Mouse (Mus musculus) limb, embryonic 14.5 days (tissue): ENCODE measurements around the gene Maml3. TPM values are rescaled to one million over a fixed set of nuclear protein-coding genes. Genes with fewer than 3 reads are reported as not detected.
A peak's percentile ranks its signal among the peaks of the same experiment; 100 is the strongest.

Source experiments
- ATAC-seq: fragments of 200-750 bp; cut with Nextera tagmentation; 2 replicates; pipeline ENCODE4 v1.8.0; 2017; ENCODE audit warnings: low read depth, moderate number of reproducible peaks, moderate TSS enrichment; ENCODE audit not compliant: low FRiP score
- DNase-seq: peaks from one replicate; pipeline ENCODE4 v3.0.0-alpha.2; 2015; ENCODE audit warnings: low spot score
- H3K27ac ChIP-seq: fragments of 300-500 bp; sonication (generic); replicated peaks from 2 replicates; pipeline ENCODE4 v1.5.1; 2014; ENCODE audit warnings: low read depth, mild to moderate bottlenecking, low read length, moderate library complexity, mixed read lengths
- H3K27me3 ChIP-seq: fragments of 300-500 bp; sonication (generic); 2 replicates; pipeline ENCODE4 v1.6.1; 2014; ENCODE audit warnings: low read length, mixed read lengths; ENCODE audit not compliant: control insufficient read depth, insufficient read depth
- H3K36me3 ChIP-seq: fragments of 300-500 bp; sonication (generic); 2 replicates; pipeline ENCODE4 v1.6.1; 2014; ENCODE audit warnings: mild to moderate bottlenecking, low read length, moderate library complexity, mixed read lengths; ENCODE audit not compliant: control insufficient read depth, insufficient read depth
- H3K4me1 ChIP-seq: fragments of 300-500 bp; sonication (generic); 2 replicates; pipeline ENCODE4 v1.6.1; 2014; ENCODE audit warnings: antibody characterized with exemption, low read length, mixed read lengths; ENCODE audit not compliant: control insufficient read depth, insufficient read depth
- H3K4me2 ChIP-seq: fragments of 300-500 bp; sonication (generic); replicated peaks from 2 replicates; pipeline ENCODE4 v1.6.1; 2014; ENCODE audit warnings: low read depth, mild to moderate bottlenecking, low read length, moderate library complexity; ENCODE audit not compliant: severe bottlenecking
- H3K4me3 ChIP-seq: fragments of 300-500 bp; sonication (generic); replicated peaks from 2 replicates; pipeline ENCODE4 v1.5.1; 2014; ENCODE audit warnings: low read length
- H3K9ac ChIP-seq: fragments of 300-500 bp; sonication (generic); 2 replicates; pipeline ENCODE4 v1.6.1; 2014; ENCODE audit warnings: mild to moderate bottlenecking, low read depth, low read length, moderate library complexity; ENCODE audit not compliant: severe bottlenecking
- H3K9me3 ChIP-seq: fragments of 300-500 bp; sonication (generic); 2 replicates; pipeline ENCODE4 v1.6.1; 2016; ENCODE audit warnings: low read length; ENCODE audit not compliant: control insufficient read depth
- POLR2A ChIP-seq: fragments of 200-500 bp; IDR thresholded peaks from 2 replicates; pipeline ENCODE4 v1.8.0; 2012; ENCODE audit warnings: inconsistent platforms, mild to moderate bottlenecking, moderate library complexity, borderline replicate concordance; ENCODE audit not compliant: insufficient read depth, insufficient read length; ENCODE audit errors: extremely low read depth
- WGBS: fragments of 180-500 bp; shearing (Covaris S2); extraction: QIAGEN DNeasy Blood & Tissue Kit; methylation state at CpG from one replicate; pipeline ENCODE4 v1.1.7; 2014; 5-methylcytosine and 5-hydroxymethylcytosine counted together
- polyA plus RNA-seq, 2 experiments: library from polyadenylated mRNA; depleted of rRNA in 1 of 2; stranded (reverse) in 1 of 2; unstranded in 1 of 2; fragments of >200 nt; fragmentation: Nextera tagmentation in 1 of 2; extraction: Ambion mirVana in 1 of 2; gene quantifications; 2 replicates each; pipeline versions ENCODE4 v1.2.1 to v1.2.3; 2012 to 2014

Gene Maml3
- polyA plus RNA-seq, 2 experiments: 5.4 to 5.6 TPM

GRCm38 (mm10) chr3:52140162-52140561 lies 35.3 kb upstream of the Maml3 start:
- H3K36me3 ChIP-seq: no peaks in the 10 kb centered on the region
- no peaks in the 10 kb centered on the region for H3K27me3 ChIP-seq
- H3K9me3 ChIP-seq: no peaks in the 10 kb centered on the region
- 70% methylated on average over 16 of the region's 16 CpGs for WGBS
- DNase-seq (peak; percentile 47), ATAC-seq (no peak)
- H3K27ac ChIP-seq: no peak overlapping the region
- no peak for TF ChIP-seq POLR2A
- no peak overlapping the region for H3K4me3 ChIP-seq
- H3K4me2 ChIP-seq: no peak overlapping the region
- H3K4me1 ChIP-seq: no peaks in the 10 kb centered on the region
- H3K9ac ChIP-seq: no peak overlapping the region

GRCm38 (mm10) chr3:52125421-52125820 lies 20.5 kb upstream of the Maml3 start:
- no peak overlapping the region for H3K4me3 ChIP-seq
- no peak for TF ChIP-seq POLR2A
- H3K27ac ChIP-seq: no peak overlapping the region
- no peaks in the 10 kb centered on the region for H3K4me1 ChIP-seq
- H3K9me3 ChIP-seq: no peaks in the 10 kb centered on the region
- WGBS: 84% methylated on average over 3 of the region's 3 CpGs
- ATAC-seq (no peak), DNase-seq (no peak)
- no peaks in the 10 kb centered on the region for H3K36me3 ChIP-seq
- H3K4me2 ChIP-seq: no peak overlapping the region
- no peaks in the 10 kb centered on the region for H3K27me3 ChIP-seq
- H3K9ac ChIP-seq: no peak overlapping the region

GRCm38 (mm10) chr3:52120858-52121257 lies 16.0 kb upstream of the Maml3 start:
- Histone ChIP-seq H3K9me3 (no peaks in the 10 kb centered on the region), H3K4me1 (no peaks in the 10 kb centered on the region; the same call in 1 of the 2 replicates), H3K4me2 (no peak overlapping the region), H3K27ac (no peak overlapping the region), H3K36me3 (no peaks in the 10 kb centered on the region), H3K4me3 (no peak overlapping the region), H3K9ac (no peak overlapping the region), H3K27me3 (no peaks in the 10 kb centered on the region)
- DNase-seq (no peak), ATAC-seq (no peak)
- WGBS: 78% methylated on average over 4 of the region's 4 CpGs
- no peak for TF ChIP-seq POLR2A

GRCm38 (mm10) chr3:52119216-52119615 lies 14.3 kb upstream of the Maml3 start:
- Histone ChIP-seq H3K36me3 (no peaks in the 10 kb centered on the region), H3K4me3 (no peak overlapping the region), H3K27ac (no peak overlapping the region), H3K4me2 (no peak overlapping the region), H3K9me3 (no peaks in the 10 kb centered on the region), H3K27me3 (no peaks in the 10 kb centered on the region), H3K4me1 (peaks cover 5% of the 10 kb centered on the region), H3K9ac (no peak overlapping the region)
- TF ChIP-seq POLR2A: no peak
- DNase-seq (no peak), ATAC-seq (no peak)
- WGBS: 65% methylated on average over 7 of the region's 7 CpGs

- ATAC-seq (peak; percentile 50; the same call in 1 of the 2 replicates), DNase-seq (peak; percentile 18)
- Histone ChIP-seq H3K36me3 (no peaks in the 10 kb centered on the region), H3K9ac (no peak overlapping the region), H3K27me3 (no peaks in the 10 kb centered on the region), H3K9me3 (no peaks in the 10 kb centered on the region), H3K27ac (no peak overlapping the region), H3K4me1 (peaks cover 9% of the 10 kb centered on the region), H3K4me3 (no peak overlapping the region), H3K4me2 (no peak overlapping the region)
- no peak for TF ChIP-seq POLR2A
- WGBS: 52% methylated on average over 9 of the region's 9 CpGs
Measured at GRCm38 (mm10) chr3:52115421-52115820, 10.5 kb upstream of the Maml3 start.

- TF ChIP-seq POLR2A: no peak
- H3K4me3 ChIP-seq: no peak overlapping the region
- H3K4me2 ChIP-seq: no peak overlapping the region
- no peaks in the 10 kb centered on the region for H3K9me3 ChIP-seq
- no peaks in the 10 kb centered on the region for H3K36me3 ChIP-seq
- DNase-seq: no peak
- H3K4me1 ChIP-seq: 0 out of 2 replicates have a peak, but pooled peaks cover 4% of the 10 kb centered on the region
- H3K9ac ChIP-seq: no peak overlapping the region
- H3K27ac ChIP-seq: no peak overlapping the region
- no peaks in the 10 kb centered on the region for H3K27me3 ChIP-seq
- no peak for ATAC-seq
Measured at GRCm38 (mm10) chr3:52108027-52108426, 3.2 kb upstream of the Maml3 start.
